Mouse (Mus musculus): Measurements from ENCODE around the gene Dio3. TPM values are rescaled to one million over a fixed set of nuclear protein-coding genes. Genes with fewer than 3 reads are reported as not detected.

The Dio3 gene
- polyA plus RNA-seq, 1 experiment from 2014 or later, result 0.75 TPM

Small RNA genes within 50 kb of the gene (microRNA-seq; reads per million reads assigned to microRNA genes)
- gene Mir1247, result 40.4 reads per million, percentile 42 among the genes with 10 or more reads in this experiment

Other genes starting within 250 kb of the Dio3 start
- gene Ppp2r5c, start 168.1 kb downstream of the Dio3 start, polyA plus RNA-seq (2016; fragmentation: Nextera tagmentation; extraction: Ambion mirVana), result 161 and 163 TPM in 2 replicates

Measured in midbrain, embryonic 12.5 days (tissue).